Mouse (Mus musculus): ENCODE measurements around the gene Azin2. TPM values are rescaled to one million over a fixed set of nuclear protein-coding genes. Genes with fewer than 3 reads are reported as not detected.
A peak's percentile ranks its signal among the peaks of the same experiment; 100 is the strongest.

Azin2 gene
- polyA plus RNA-seq, 1 experiment: 25.9 TPM

DNA sequence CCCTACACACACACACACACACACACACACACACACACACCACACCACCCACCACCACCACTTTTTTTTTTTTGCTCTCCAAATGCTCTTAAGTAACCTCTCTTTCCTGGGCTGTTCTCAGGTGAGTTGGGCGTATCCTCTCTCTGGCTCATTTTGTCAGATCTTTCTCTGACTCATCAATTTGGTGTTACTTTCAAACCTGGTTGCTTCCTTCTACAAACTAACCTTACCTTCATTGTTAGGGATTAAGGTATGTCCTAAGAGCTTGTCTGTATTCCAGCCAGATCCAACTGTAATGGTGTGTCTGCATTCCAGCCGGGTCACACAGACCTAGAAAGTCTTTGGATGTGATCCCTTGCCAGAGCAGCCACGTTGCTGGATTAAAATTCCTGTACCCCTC, 15.0 kb upstream of the Azin2 start:
- peak; percentile 81 for DNase-seq (ENCODE audit: low read depth)

DNA sequence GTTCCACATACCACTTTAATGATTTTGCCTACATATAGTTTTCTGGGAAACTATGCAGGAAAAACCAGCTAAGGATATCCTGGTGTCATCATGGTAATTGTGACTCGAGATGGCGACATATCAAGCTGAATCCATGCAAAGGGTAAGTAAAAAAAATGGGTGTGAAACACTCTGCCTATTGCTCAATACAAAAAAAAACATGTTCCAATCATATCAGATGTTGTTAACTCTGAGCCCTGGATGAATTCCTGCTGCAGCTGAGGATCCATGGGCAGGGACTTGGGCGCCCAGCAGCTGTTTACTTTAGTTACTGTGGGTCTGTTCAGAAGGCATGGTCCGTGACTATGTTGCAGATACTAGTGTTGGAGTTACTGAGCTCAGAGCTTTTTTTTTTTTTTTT, 14.3 kb upstream of the Azin2 start:
- DNase-seq (ENCODE audit: low read depth): no peak

DNA sequence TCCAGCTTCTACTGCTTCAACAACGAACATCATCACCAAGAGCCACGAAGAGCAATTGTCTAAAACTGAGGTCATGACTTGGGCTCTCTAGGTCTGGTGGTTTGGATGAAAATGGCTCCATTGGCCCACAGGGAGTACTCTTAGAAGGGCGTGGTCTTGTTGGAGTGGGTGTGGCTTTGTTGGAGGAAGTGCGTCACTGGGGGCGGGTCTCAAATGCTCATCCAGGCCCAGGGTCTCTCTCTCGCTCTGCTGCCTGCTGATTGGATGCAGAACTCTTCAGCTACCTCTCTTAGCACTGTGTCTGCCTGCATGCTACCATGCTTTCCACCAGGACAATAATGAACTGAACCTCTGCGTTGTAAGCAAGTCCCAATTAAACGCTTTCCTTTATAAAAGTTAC, 12.4 kb upstream of the Azin2 start:
- DNase-seq (ENCODE audit: low read depth): no peak

DNA sequence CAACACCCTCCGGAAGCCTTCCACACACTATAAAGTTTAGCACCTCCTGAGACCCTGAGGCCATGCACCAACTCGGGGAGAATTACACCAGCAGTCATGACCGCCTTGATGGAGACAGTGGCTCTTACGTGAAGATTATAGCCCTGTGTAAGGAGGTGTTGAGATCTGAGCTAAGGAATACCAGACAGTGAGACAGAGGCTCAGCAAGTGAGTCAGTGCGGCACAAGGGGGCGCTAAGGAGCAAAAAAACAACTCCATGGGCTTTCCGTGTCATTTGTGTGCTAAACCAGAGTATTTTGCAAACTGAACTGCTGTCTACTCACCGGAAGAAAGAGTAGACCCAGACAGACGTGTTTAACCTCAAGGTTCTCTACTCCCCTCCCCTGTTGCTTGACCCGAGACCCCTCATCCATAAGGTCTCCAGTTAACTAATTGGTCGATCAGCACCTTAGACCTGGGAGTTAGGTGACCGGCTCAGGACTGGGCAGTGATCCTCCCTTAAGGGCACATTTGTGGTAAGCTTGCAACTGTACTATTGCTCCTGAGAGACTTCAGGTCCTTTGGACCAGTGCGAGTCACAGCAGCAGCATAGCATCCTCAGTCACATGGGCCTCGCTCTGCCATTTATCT, 8.9 kb upstream of the Azin2 start:
- no peak for DNase-seq (ENCODE audit: low read depth)

DNA sequence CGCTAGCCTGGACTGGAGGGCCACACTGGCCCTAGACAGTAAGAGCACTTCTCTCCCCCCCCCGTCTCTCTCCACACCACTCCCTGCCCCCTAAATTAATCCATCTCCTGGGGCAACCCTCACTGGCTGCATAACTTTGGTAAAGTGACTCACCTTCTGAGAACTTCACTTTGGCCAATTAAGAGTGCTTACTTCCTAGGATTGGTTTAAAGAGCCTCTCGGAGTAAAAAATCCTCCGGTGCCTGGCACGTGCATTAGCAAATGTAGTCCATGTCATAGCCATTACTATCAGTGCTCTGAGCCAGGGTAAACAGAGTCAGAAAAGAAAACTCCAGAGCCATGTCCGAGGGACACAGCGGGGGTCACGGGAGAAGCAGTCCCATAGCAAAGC, 8.2 kb upstream of the Azin2 start:
- no peak for DNase-seq (ENCODE audit: low read depth)

DNA sequence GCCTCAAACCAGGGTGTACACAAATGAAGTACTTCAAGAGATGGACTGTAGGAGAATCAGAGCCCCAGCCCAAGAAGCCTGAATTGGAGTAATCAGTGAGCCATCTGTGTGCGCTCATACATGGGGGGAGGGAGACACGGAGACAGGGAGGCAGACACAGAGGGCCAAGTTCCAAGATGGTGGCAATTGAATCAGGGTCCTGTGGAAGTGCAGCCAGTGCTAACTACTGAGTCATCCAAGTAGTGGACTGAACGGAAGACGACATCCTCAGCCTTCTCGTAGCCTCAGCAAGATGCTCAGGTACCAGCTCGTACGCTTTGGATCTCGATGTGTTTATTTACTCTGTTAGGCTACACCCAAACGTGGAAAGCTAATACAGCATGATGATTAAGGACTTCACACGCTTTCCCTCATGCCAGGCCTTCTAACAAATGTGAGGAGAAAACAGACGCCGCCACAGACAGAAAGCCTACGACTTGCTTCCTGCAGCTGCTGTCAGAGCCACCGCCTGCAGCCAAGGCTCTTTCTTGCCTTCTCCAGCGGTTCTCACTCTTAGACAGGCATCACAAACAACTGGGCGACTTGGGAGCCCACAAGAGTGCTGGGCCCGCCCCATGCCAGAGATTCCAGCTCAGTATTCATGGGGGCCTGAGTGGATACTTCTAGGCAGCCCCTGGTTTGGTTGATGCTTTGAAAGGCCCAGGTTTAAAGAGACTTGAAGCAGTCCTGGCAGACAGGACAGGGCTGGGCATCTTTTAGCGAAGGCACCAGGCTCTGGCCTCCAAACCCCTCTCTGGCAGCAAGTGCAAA, 7.6 kb upstream of the Azin2 start:
- no peak for DNase-seq (ENCODE audit: low read depth)

DNA sequence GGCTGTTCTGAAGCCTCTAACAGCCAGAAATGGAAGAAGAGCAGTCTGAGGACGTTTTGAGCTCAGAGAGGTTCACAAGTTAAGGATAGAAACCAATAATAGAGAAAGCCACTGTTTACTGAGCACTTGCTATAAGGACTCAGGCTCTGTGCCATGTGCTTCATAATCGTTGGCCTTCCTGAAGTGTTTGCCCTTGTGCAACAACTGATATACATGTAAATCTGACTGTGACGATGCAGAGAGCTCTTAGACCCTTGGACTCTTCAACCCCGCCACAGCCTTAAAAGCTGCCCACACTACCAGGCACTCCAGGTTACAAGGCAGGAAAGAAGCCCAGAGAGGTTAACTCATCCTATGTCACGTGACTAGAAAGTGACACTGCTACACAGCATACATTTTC, 6.8 kb upstream of the Azin2 start:
- DNase-seq (ENCODE audit: low read depth): no peak

DNA sequence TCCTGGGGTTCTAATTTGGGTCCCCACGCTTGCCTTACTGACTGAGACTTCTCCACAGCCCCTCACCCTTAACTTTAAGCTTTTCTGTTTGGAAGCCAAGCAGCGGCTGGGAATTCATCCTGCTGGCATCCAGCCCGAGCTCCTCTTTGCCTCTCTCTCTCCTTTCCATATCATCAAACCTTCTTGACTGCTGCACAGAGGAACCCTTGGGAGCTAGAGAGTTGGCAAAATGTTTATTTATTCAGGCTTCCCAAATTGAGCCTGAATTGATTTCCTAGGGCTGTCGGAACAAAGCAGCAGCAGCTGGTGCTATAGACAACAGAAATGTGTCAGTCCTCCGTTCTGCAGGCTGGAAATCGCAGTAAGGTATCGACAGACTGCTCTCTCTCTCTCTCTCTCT, 4.5 kb upstream of the Azin2 start:
- DNase-seq (ENCODE audit: low read depth): no peak

DNA sequence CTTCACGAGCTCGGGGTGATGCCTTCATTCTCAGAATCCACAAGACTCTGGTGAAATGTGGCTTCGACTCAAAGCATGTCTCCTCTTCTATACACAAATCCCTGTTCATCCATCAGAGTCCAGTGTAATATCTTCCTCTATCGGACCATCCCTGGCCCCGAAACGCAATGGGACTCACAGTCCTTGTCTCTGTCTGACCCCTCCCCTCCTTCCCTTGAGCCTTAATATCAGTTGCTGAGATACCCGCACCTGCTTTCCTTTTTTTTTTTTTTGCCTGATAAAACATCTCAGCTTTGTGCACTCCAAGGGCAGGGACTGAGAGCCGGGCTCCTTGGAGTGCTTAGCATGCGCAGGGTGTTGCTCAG, 666 bp upstream of the Azin2 start:
- no peak for DNase-seq (ENCODE audit: low read depth)

DNA sequence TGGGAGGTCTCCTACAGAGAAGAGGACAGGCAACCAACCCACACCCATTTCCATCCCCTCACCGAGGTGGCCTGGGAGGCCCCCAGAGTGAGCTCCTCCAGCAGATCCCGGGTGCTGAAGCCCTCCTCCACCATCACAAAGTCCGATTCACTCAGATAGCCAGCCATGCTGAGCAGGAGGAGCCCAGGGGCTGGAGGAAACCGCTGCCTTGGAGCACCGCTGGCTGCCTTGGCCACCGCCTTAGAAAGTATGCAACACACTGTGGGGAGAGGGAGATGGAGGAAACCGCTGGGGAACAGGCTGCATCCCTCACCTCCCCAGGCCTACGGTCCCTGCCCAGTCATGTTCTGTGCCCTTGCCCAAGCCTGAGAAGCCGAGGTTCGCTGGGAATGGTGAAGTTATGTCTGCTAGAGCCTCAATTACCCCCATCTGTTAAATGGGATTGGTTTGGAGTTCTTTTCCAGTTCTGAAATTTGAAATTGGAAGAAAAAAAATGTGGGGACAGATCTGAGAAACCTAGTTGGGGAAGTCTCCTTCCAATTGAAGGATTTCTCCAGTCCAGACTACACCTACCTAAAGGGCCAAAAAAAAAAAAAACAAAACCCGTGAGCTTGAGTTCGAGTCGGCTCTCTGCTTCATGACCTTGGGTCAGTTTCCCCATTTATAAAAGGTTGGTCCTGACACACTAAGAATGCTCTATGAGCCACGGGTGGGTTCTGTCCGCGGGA, 777 bp downstream of the Azin2 start:
- no peak for DNase-seq (ENCODE audit: low read depth)

DNA sequence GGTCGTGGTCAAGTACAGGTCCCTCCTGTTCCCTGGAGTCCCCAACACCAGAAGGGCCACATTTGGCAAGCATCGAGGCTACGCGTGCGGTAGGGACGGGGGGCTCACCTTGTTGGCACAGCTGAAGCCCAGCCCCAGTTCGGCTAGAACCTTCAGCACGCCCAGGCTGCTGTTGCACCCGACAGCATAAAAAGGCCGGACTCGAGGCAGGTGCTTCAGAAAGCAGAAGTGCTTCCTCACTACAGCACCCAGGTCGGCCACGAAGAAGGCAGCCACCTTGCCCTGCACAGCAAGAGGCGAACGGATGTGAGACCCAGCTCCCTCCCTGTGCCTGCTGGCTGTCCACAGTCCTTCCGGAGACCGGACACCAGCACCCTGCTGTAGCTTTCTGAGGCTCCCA, 2.6 kb downstream of the Azin2 start:
- no peak for DNase-seq (ENCODE audit: low read depth)

DNA sequence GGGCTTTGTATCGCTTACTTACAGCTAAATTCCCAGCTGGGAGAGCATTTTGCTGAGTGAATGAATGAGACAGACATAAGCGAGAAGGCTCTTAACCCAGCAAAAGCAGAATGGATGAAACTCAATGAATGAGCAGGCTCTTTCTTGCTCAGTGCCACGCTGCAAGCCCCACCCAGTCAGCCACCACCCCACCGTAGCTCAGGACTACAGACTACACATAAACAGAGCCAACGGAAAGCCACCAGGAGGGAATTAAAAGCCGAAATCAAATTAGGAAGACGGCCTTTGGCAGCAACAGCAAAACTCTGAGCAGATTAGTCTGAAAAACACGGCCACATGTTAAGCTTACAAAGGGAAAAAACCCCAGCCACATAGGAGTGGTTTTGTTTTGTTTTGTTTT, 3.4 kb downstream of the Azin2 start:
- DNase-seq (ENCODE audit: low read depth): no peak

DNA sequence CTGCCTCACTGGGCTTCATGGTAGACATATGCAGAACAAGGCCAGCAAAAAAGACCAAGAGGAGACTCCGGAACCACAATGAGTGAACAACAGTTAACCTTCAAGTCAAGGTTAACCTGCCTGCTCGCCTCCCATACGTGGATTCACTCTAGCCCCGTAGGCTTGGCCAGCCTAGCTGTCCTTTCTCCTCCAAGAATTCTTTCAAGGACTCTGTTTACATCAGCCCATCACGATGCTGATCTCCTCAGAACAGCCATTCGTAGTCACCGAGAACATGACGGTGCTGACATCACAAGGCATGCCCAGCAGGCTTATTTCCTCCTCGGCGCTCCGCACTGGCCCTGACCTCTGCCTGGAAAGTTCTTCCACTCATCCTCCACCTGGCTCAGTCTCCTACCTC, 4.1 kb downstream of the Azin2 start:
- DNase-seq (ENCODE audit: low read depth): no peak

DNA sequence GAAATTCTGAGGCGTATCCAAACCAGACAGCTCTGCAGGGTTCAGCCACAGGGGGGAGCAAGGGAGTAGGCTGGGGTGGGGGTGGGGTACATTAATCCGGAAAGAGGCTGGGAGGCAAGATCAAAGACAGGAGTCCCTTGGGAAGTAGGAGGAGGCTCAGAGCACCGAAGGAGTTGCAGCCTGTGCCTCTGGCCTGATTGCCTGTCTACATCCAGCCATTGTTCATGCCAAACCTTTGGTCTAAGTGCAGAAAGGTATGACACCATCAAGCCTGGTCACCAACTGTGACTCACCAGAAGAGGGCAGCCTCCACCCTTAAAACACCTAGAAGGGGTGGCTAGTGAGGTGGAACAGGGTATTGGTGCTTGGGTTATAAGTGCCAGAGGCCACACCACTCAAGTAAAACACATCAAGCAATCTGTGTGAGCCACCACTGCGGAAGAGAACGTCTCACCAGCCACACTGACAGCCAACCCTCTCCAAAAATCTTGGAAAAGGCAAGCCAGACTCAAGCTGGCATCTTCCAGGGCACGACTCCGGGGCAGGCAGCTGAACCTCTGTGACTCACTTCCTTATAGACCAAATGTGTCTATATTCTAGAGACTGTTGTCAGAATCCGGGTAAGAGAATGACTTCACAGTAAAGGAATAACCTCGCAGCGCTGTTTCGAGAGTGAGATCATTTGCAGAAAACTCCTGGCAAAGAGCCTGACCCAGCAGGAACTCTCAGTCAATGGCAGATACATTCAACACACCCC, 4.9 kb downstream of the Azin2 start:
- no peak for DNase-seq (ENCODE audit: low read depth)

DNA sequence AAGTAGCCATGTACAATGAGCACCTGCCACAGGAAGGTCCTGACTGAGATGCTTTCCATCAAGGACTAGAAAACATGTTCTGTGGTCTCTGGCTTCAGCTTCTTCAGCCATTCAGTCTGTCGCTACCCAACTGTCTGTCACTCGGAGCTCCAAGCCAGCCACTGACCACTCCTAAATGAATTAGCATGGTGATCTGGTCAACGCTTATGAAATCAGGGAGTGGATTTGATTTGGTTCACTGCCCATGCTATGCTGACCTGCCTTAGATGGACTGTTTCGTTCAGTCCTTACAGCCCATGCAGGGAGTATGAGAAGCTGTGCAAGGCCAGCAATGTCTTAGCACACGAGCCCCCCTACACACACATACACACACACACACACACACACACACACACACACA, 8.4 kb downstream of the Azin2 start:
- DNase-seq (ENCODE audit: low read depth): no peak

DNA sequence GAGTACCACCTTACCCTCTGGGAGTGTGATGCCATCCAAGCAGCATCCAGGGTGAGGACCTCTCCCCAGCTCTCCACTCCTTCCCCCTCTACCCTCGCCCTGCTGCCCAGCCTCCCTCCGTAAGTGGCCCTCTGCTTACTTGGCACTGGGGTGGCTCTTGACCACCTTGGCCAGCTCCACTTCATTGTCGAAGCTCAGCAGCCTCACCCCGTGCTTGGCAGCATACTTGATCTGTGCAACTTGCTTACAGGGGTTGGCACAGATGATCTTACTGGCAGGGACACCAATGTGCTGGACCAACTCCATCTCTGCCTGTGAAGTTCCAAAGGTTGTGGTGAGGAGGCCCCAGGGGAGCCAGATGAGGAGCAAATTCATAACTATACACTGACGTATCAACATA, 11.8 kb downstream of the Azin2 start:
- no peak for DNase-seq (ENCODE audit: low read depth)

DNA sequence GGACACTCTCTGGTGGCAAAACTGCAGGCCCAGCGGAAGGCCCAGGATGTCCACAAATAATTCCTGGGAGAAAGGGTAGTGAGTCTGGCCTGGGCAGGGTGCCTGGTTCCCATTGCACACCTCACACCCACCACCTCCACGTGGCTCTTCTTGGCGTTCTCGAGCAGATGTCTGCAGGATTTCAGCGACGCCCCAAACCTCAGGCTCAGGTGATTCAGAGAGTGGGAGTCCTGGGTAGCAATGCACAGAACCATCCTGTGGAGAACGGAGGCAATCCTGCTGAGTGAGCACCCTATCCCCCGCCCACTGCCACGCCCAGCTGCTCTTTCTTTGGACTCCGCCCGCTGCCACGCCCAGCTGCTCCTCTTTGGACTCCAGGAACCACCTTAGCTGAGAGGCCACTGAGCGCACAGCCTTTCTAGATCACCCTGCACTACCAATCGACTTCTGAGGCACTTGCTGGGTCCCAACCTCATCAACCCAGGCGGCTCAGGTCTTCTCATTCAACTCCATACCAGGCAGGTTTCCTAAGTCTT, 12.7 kb downstream of the Azin2 start:
- DNase-seq (ENCODE audit: low read depth): no peak

DNA sequence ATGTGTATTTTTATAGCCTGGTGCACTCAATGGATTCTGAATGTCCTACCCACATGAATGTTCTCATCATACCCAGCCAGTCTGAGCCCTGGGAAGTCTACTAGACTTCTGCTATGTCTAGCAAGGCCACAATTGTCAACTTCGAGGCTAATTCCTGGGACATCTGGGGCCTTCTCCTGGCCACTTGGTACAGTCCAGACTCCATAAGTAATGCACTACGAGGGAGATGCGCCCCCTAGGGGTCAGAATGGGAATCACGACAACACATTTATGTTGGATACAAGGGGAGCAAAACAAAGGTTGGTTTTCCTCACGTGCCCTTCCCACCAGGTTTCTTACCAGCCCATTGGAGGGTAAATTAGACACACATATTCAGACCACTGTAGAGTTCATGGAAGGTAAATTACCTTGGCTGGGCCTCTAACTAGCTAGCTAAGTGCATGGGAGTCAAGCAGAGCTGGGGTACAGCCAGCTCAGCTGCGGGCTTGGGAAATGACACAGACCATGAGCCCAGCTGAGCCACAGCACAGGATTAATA, 14.0 kb downstream of the Azin2 start:
- no peak for DNase-seq (ENCODE audit: low read depth)

DNA sequence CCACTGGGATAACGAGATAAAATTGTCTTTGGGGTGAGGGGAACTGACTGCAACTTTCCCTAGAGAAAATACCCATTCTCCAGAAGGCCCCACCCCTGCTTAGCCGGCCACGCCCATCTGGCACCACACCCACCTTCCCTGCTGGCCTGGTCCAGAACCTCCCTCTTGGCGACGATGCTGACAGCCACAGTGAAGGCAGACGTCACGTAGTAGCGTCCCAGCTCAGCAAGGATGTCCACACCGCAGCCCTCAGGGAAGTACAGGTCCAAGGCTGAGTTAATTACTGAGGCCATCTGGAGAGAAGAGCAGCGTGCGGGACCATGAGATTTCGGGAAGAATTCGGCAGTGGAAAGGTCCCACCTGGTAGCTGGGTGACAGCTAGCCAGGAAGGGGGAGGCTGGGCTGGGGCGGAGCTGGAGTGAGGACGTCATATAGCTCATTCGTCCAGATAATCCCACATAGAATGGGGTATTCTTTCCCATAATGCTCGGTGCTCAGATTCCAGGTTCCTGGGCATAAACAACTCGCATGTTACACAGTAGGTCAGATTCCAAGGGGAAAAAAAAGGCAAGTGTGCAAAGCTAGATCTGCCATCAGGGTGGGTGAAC, 14.8 kb downstream of the Azin2 start:
- no peak for DNase-seq (ENCODE audit: low read depth)

DNA sequence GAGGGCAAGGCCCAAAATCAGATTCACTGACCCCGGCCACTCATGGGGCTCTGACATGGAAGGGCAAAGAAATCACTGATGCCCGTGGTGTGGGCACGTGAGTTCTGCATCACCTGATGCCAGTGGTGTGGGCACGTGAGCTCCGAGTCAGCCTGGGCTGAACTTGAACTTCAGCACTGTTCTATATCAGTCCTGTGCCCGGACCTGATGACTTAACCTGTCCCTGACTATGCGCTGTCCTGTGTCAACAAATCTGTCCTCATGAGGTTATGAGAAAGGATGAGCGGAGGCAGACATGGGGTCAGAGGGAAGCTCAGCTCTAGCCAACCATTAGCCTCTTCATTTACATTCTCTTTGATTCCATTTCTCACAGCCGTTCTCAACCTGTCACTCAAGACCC, 15.5 kb downstream of the Azin2 start:
- no peak for DNase-seq (ENCODE audit: low read depth)

DNA sequence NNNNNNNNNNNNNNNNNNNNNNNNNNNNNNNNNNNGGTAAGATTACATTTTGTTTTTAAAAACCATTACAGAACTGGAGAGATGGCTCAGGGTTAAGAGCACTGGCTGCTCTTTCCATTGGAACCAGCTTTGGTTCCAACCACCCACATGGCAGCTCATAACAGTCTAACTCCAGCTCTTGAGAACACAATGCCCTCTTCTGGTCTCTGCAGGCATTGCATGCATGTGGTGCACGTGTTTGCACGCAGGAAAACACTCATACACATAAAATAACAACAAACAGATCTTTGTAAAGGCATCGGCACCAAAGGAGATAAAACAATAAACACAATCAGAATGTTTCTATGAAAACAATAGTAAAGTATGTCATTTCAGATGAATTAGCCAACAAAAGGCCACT, 19.9 kb downstream of the Azin2 start:
- DNase-seq (ENCODE audit: low read depth): no peak
